Mouse (Mus musculus) cerebellum, adult 2 months (tissue): ENCODE results near the gene Pxdc1.

Experiments
- CTCF ChIP-seq: fragments of 200-500 bp; IDR thresholded peaks from 2 replicates; pipeline ENCODE4 v1.5.1; 2011; ENCODE audit warnings: low read depth, mild to moderate bottlenecking, control low read depth, low read length, moderate library complexity, borderline replicate concordance; ENCODE audit not compliant: insufficient read depth
- POLR2A ChIP-seq: fragments of 200-500 bp; IDR thresholded peaks from 2 replicates; pipeline ENCODE4 v1.6.1; 2011; ENCODE audit warnings: low read length, control low read depth, borderline replicate concordance; ENCODE audit not compliant: insufficient read depth

GRCm38 (mm10) chr13:34605884-34606283 lies 47.4 kb downstream of the Pxdc1 start:
- TF ChIP-seq CTCF (no peak), POLR2A (no peak)
